Mouse (Mus musculus) liver, embryonic 12.5 days (tissue): ENCODE data around the gene Snx29. TPM values are rescaled to one million over a fixed set of nuclear protein-coding genes. Genes with fewer than 3 reads are reported as not detected.
A peak's percentile ranks its signal among the peaks of the same experiment; 100 is the strongest.
"Not testable (repeated sequence)": the region's sequence is repeated elsewhere in the genome, so short reads cannot be mapped to it uniquely, and the experiment has no call there.

Experiments used
- ATAC-seq: fragments of 200-750 bp; cut with Nextera tagmentation; 2 replicates; pipeline ENCODE4 v1.8.0; 2017; ENCODE audit warnings: moderate number of reproducible peaks, mild to moderate bottlenecking, moderate library complexity
- H3K27ac ChIP-seq: fragments of 300-500 bp; sonication (generic); 2 replicates; pipeline ENCODE4 v1.5.1; 2016; ENCODE audit warnings: mild to moderate bottlenecking
- H3K27me3 ChIP-seq: fragments of 300-500 bp; sonication (generic); replicated peaks from 2 replicates; pipeline ENCODE4 v1.6.1; 2016; ENCODE audit warnings: mild to moderate bottlenecking, moderate library complexity
- H3K36me3 ChIP-seq: fragments of 300-500 bp; sonication (generic); 2 replicates; pipeline ENCODE4 v1.6.1; 2016; ENCODE audit warnings: mild to moderate bottlenecking, moderate library complexity
- H3K4me1 ChIP-seq: fragments of 300-500 bp; sonication (generic); 2 replicates; pipeline ENCODE4 v1.6.1; 2016
- H3K4me2 ChIP-seq: fragments of 300-500 bp; sonication (generic); 2 replicates; pipeline ENCODE4 v1.6.1; 2016; ENCODE audit warnings: mild to moderate bottlenecking, moderate library complexity
- H3K4me3 ChIP-seq: fragments of 300-500 bp; sonication (generic); 2 replicates; pipeline ENCODE4 v1.5.1; 2016; ENCODE audit warnings: mild to moderate bottlenecking, moderate library complexity
- H3K9ac ChIP-seq: fragments of 300-500 bp; sonication (generic); 2 replicates; pipeline ENCODE4 v1.6.1; 2016; ENCODE audit warnings: mild to moderate bottlenecking, moderate library complexity
- H3K9me3 ChIP-seq: fragments of 300-500 bp; sonication (generic); replicated peaks from 2 replicates; pipeline ENCODE4 v1.6.1; 2016; ENCODE audit warnings: mild to moderate bottlenecking, moderate library complexity
- WGBS: fragments of 180-500 bp; shearing (Covaris S2); methylation state at CpG from one replicate; pipeline ENCODE4 v1.1.7; 2016; ENCODE audit not compliant: insufficient replicate concordance; 5-methylcytosine and 5-hydroxymethylcytosine counted together
- polyA plus RNA-seq: library from polyadenylated mRNA; unstranded; fragments of >200 nt; fragmentation: Nextera tagmentation; extraction: Ambion mirVana; gene quantifications from 2 replicates; pipeline ENCODE4 v1.2.1, GENCODE M21; 2016

Gene Snx29
- polyA plus RNA-seq, 1 experiment from 2014 or later: 4.9 TPM

DNA sequence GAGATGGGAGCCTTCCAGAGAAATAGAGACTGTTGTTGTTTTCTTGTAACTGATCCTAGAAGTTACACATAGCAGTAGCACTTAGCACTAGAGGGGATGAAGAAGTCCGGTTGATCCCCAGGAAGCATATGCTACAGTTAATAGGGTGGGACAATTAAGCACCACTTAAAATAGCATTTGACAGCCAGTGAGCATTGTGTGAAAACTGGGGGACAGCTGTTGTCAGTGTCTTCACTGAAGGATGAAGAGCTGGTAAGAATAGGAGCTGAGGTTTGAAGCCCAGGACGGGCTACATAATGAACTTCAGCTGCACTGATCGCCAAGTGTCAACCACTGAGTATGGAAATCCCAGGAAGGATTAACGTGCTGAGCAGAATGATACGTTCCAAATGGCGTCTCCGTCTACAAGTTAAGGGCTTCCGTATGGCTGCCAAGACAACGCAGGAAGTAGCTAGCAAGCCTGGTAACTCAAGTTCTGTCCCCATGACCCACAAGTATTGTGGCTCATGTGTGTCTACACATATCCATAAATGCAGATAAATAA, 184.6 kb downstream of the Snx29 start:
- no peak overlapping the region for H3K27ac ChIP-seq
- no peaks in the 10 kb centered on the region for H3K27me3 ChIP-seq
- no peak overlapping the region for H3K4me3 ChIP-seq
- no peak overlapping the region for H3K4me2 ChIP-seq
- ATAC-seq: no peak
- 70% methylated on average over 9 of the region's 9 CpGs for WGBS
- H3K4me1 ChIP-seq: no peaks in the 10 kb centered on the region
- no peak overlapping the region for H3K9ac ChIP-seq
- H3K36me3 ChIP-seq: no peaks in the 10 kb centered on the region
- no peaks in the 10 kb centered on the region for H3K9me3 ChIP-seq

DNA sequence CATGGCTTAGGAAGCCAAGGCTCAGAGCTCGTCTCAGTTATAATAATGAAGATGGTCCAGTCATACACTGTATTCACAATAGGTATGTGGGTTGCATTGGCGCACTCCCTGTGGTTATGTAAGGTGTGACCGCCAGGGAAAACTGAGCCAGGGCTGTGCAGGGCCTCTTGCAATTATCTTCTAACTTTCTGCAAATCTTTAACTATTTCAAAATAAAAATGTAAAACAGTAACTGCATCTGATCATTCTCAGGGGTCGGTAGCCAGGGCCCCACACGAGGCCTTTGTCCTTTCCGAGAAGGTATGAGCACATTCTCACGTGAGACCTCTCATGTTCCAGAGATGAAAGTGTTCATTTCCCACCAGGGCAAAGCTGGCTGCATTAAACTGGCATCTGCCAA, 185.6 kb downstream of the Snx29 start:
- WGBS: 80% methylated on average over 7 of the region's 7 CpGs
- H3K9ac ChIP-seq: no peak overlapping the region
- no peak for ATAC-seq
- no peak overlapping the region for H3K4me2 ChIP-seq
- H3K4me1 ChIP-seq: no peaks in the 10 kb centered on the region
- no peak overlapping the region for H3K27ac ChIP-seq
- no peaks in the 10 kb centered on the region for H3K27me3 ChIP-seq
- H3K4me3 ChIP-seq: no peak overlapping the region
- H3K36me3 ChIP-seq: no peaks in the 10 kb centered on the region
- no peaks in the 10 kb centered on the region for H3K9me3 ChIP-seq

DNA sequence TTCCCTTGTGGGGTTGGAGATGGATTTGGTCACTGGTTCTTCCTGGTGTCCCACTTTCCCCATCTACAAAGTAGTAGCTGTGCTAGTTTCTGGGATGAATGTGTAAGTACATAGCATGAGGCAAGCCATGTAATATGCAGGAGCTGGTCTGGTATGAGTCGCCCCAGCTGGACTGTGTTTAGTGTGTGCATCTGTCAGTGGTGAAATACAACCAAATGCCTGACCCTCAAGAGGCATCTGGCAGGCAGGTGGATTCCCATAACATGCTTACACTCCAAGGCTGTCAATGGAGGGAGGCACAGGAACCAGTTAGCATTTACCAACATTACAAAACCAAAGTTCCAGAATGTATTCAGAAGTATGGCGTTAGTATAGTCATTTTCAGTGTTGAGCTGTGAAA, 187.7 kb downstream of the Snx29 start:
- Histone ChIP-seq H3K27me3 (no peaks in the 10 kb centered on the region), H3K4me1 (no peaks in the 10 kb centered on the region), H3K9ac (no peak overlapping the region), H3K36me3 (no peaks in the 10 kb centered on the region), H3K27ac (no peak overlapping the region), H3K4me3 (no peak overlapping the region), H3K4me2 (no peak overlapping the region), H3K9me3 (no peaks in the 10 kb centered on the region)
- WGBS: 79% methylated on average over 2 of the region's 2 CpGs
- no peak for ATAC-seq

DNA sequence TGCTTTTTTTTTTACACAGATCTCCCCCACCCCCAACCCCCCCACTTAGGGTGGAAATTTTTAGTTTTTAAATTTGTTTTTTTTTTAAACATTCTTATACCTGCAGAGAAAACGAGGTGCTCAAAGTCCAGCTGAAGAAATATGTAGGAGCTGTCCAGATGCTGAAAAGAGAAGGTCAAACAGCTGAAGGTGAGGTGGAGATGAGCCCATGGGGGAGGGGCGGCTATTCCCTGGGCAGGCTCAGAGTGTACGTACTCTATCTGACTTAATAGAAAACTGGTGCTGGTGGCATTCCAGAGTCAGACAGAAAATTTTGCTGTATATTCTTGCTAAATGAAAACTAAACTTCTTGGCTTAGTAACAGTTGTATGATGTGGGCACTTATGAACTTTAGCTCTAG, 188.1 kb downstream of the Snx29 start:
- Histone ChIP-seq H3K9ac (no peak overlapping the region), H3K4me2 (no peak overlapping the region), H3K36me3 (no peaks in the 10 kb centered on the region), H3K4me3 (no peak overlapping the region), H3K4me1 (no peaks in the 10 kb centered on the region), H3K27ac (no peak overlapping the region), H3K27me3 (no peaks in the 10 kb centered on the region), H3K9me3 (no peaks in the 10 kb centered on the region)
- no peak for ATAC-seq
- WGBS: 52% methylated on average over 3 of the region's 3 CpGs

DNA sequence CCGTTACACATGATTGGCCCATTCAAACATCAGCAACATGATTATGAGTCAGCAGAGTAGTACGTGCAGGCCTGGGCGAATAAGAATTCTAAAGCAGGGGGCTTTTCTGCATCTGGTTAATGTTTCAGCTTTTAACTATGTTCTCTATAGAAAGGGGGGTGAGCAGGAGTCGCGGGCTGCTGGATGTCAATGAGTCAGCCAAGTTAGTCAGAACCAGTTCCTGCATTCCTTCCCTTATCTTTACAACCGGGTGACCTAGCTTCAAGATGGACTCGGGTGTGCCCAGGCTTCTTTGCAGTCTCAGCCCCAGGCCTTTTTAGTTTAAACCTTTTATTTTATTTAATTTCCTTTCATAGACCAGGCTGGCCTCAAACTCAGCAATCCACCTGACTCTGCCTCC, 189.0 kb downstream of the Snx29 start:
- not testable (repeated sequence) for ATAC-seq, H3K9ac ChIP-seq, H3K27ac ChIP-seq, H3K27me3 ChIP-seq, H3K4me2 ChIP-seq, H3K36me3 ChIP-seq, H3K4me1 ChIP-seq, H3K4me3 ChIP-seq, H3K9me3 ChIP-seq
- 49% methylated on average over 7 of the region's 7 CpGs for WGBS

DNA sequence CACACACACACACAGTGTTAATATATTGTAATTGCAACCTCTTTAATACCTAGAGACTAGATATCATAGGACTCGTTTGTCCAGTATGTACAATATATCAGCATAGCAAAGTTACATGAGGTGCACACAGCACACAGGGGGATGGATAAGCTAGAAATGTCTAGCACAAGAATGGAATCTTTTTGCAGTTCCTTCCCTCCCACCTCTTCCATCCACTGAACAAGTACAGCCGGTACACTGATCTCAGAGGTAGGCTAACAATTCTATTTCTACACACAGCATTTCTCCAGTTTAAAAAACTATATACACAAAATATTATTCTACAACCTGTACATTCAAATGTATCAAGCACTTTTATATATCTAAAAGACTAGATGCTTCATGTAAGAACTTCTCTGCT, 194.0 kb downstream of the Snx29 start:
- H3K4me2 ChIP-seq: no peak overlapping the region
- no peak overlapping the region for H3K4me3 ChIP-seq
- no peak for ATAC-seq
- H3K9ac ChIP-seq: no peak overlapping the region
- no peaks in the 10 kb centered on the region for H3K36me3 ChIP-seq
- H3K4me1 ChIP-seq: no peaks in the 10 kb centered on the region
- no peaks in the 10 kb centered on the region for H3K9me3 ChIP-seq
- H3K27ac ChIP-seq: no peak overlapping the region
- 75% methylated on average over 2 of the region's 2 CpGs for WGBS
- no peaks in the 10 kb centered on the region for H3K27me3 ChIP-seq

DNA sequence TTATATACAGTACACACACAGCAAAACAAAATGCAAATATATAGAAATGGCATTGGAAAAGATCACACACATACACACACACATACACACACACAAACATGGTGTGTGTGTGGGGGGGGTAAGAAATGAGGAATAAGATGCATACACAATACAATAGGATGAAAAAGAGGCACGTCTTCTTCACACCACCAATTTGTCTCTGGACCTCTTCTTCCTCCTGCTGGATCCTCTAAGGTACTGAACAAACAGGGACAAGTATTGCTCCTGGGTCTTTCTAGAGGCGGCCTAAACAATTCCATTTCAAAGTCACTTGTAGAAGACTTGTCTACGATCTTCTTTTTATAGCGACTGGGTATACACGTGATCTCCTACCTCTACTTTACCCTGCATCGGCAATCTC, 194.7 kb downstream of the Snx29 start:
- Histone ChIP-seq H3K27ac (no peak overlapping the region), H3K4me2 (no peak overlapping the region), H3K27me3 (no peaks in the 10 kb centered on the region), H3K36me3 (no peaks in the 10 kb centered on the region), H3K4me3 (no peak overlapping the region), H3K9ac (no peak overlapping the region), H3K9me3 (no peaks in the 10 kb centered on the region), H3K4me1 (no peaks in the 10 kb centered on the region)
- WGBS: 80% methylated on average over 6 of the region's 6 CpGs
- no peak for ATAC-seq

DNA sequence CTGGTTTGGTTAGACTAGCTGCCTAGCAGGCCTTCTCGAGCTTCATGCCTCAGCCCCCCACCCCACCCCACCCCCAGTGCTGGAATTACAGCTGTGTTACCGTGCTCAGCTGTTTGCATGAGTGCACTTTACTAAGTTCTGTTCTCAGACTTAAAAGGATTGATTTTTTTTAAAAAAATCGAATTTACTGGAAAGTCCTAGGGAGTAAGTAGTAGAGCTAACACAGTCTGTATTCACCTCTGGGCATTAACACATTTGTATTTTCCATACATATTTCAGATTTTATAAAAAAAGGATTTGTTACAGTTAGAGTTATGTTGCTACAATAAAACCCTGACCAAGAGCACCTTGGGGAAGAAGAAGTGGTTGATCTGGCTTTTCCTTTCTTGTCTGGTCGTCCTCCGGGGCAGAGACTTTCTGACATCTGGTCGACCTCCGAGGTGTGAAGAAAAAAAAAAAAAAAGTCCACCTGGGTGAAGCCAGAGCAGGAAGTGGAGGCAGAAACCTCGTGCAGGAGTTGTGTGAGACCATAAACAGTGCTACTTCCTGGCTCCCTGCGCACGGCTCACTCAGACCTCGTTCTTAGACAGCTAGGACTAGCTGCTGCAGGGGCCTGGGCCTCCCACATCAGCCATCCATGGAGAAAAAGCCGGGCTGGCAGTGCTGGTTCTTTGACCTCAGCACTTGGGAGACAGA, 196.2 kb downstream of the Snx29 start:
- Histone ChIP-seq H3K9me3 (no peaks in the 10 kb centered on the region), H3K4me2 (no peak overlapping the region), H3K27me3 (no peaks in the 10 kb centered on the region), H3K36me3 (no peaks in the 10 kb centered on the region), H3K4me3 (no peak overlapping the region), H3K4me1 (no peaks in the 10 kb centered on the region), H3K9ac (no peak overlapping the region), H3K27ac (no peak overlapping the region)
- 54% methylated on average over 12 of the region's 12 CpGs for WGBS
- no peak for ATAC-seq

DNA sequence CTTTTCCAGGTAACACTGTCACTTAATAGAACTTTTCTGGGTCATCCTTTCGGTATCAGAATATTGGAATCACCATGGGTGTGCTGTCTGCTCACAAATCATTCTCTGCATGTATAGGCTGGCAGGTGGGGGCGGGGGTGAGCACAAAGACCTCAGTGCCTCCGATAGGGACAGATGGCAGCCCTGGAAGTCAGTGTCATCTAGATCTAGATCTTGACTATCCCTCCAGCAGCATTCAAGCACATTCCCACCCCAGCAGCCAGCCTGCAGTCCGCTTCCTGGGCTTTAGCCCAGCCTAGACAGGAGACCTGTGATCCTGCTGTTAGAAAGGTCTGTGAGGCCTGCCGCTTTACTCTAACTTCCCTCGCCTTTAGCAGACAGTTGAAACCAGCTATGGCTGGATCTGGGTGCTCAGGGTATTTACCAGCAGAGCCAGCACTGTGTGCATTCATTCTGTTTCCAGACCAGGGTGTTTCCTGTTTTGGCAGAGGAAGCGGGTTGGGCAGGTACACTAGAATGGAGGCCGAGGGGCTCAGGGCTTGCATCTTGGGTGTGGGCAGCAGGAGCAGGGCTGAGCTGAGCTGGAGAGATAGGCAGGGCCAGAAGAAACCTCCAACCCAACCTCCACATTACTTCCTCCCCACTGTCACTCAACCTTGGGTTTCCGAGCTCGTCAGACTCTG, 203.5 kb downstream of the Snx29 start:
- WGBS: 24% methylated on average over 10 of the region's 10 CpGs
- Histone ChIP-seq H3K4me1 (peaks cover 34% of the 10 kb centered on the region), H3K9ac (peak overlapping the region; percentile 46; the same call in 1 of the 2 replicates), H3K36me3 (no peaks in the 10 kb centered on the region), H3K4me3 (no peak overlapping the region), H3K4me2 (peak overlapping the region; percentile 48), H3K27me3 (no peaks in the 10 kb centered on the region), H3K9me3 (no peaks in the 10 kb centered on the region), H3K27ac (peak overlapping the region; percentile 71)
- peak; percentile 85 for ATAC-seq

DNA sequence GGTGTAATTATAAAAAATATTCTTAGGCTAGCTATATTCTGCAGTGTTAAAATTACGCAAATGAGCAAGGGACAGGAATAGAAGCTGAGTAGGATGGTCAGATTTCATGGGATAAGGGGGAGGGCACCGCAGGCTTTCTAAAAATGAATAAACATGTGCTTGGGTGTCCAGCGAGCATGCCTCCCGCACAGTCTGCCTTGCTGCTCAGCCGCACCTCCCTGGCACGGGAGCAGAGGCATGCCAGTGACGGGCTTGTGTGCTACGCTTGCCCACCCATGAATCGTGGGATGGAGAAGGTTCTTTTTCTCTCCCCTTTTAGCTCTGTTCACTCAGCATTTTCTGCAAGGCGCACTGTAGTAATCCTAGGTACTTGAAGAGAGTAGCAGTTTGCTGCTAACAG, 204.3 kb downstream of the Snx29 start:
- Histone ChIP-seq H3K36me3 (no peaks in the 10 kb centered on the region), H3K27me3 (no peaks in the 10 kb centered on the region), H3K9me3 (no peaks in the 10 kb centered on the region), H3K27ac (no peak overlapping the region), H3K9ac (no peak overlapping the region), H3K4me3 (no peak overlapping the region), H3K4me1 (peaks cover 34% of the 10 kb centered on the region), H3K4me2 (no peak overlapping the region)
- ATAC-seq: no peak
- WGBS: 65% methylated on average over 10 of the region's 10 CpGs

DNA sequence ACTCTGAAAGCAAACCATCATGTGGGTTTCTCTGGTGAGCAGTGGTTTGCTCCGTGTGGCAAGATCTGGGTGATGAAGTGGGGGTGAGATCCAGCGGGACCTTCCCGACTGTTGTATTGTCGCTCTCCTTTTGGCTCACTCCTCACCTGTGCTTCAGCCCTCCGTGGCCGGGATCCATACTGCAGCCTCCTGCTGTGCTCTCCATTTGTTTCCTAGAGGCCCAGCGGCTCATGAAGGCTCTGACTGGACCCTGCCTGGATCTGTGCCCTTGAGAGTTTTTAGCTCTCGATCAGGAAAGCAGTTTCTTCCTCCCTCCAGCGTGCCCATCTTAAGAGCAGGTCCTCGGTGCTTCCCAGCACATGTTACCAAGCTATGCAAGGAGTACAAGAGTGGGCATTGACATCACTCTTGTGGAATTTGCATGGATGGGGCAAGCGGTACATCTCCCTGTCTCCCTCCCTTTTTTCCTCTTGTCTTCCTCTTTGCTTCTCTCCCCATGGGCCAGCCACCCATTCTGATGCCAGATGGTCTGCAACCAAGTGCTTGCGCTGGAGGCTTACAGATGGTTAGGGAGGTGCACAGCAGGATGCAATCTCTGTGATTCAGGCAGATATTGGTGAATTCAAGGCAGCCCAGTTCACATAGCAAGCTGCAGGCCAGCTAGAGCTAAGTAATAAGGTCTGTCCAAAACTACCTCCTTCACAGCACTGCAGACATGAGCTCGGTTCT, 207.9 kb downstream of the Snx29 start:
- ATAC-seq: no peak
- 55% methylated on average over 13 of the region's 13 CpGs for WGBS
- Histone ChIP-seq H3K9ac (no peak overlapping the region), H3K27me3 (no peaks in the 10 kb centered on the region), H3K4me3 (no peak overlapping the region), H3K27ac (no peak overlapping the region), H3K9me3 (no peaks in the 10 kb centered on the region), H3K4me1 (peaks cover 27% of the 10 kb centered on the region), H3K36me3 (no peaks in the 10 kb centered on the region), H3K4me2 (no peak overlapping the region)

DNA sequence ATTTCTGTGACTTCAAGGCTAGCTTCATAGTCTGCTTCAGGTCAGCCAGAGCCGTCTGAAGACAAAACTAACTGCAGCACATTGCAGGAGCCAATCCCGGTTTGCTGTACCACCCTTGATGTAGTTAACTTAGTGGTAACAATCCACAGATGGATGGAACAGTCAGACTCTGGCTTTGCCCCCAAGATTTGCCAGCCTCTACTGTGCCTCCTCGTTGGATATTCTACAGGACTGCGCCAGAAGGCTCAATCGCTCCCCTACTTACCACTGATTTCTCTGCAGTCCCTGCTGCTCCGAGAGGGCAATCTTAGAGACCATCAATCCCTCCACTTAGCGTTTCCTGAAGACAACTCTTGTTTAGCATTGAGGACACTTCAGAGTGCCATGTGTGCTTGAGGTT, 208.7 kb downstream of the Snx29 start:
- no peak for ATAC-seq
- H3K27ac ChIP-seq: no peak overlapping the region
- no peaks in the 10 kb centered on the region for H3K36me3 ChIP-seq
- H3K4me1 ChIP-seq: peaks cover 19% of the 10 kb centered on the region
- no peak overlapping the region for H3K4me2 ChIP-seq
- no peak overlapping the region for H3K9ac ChIP-seq
- no peak overlapping the region for H3K4me3 ChIP-seq
- H3K9me3 ChIP-seq: no peaks in the 10 kb centered on the region
- no peaks in the 10 kb centered on the region for H3K27me3 ChIP-seq
- 78% methylated on average over 7 of the region's 7 CpGs for WGBS
